Mouse (Mus musculus) stomach, postnatal 0 days (tissue): ENCODE data around the gene Sox5.

Experiments used
- CTCF ChIP-seq: IDR thresholded peaks from 2 replicates; pipeline ENCODE4 v1.5.1; 2016; ENCODE audit warnings: antibody characterized with exemption, low read depth, mild to moderate bottlenecking, moderate library complexity
- EP300 ChIP-seq: optimal IDR thresholded peaks from 2 replicates; pipeline ENCODE3; 2016; ENCODE audit warnings: antibody characterized with exemption

GRCm38 (mm10) chr6:144074826-144075225 is 707.0 kb downstream of the Sox5 start:
- TF ChIP-seq CTCF: no peak
- no peak for TF ChIP-seq EP300
